9 mouse cellular contexts compared by ENCODE assay signal in genomic region chr13:113602882-113603342, GRCm38 (mm10). TPM values are rescaled to one million over a fixed set of nuclear protein-coding genes. Genes with fewer than 3 reads are reported as not detected.
DNase-seq lines count a peak whose midpoint lies in the region; ATAC-seq and TF ChIP-seq lines count a peak whose summit lies in the region.
"Had no signal": no experiment of that assay in that cellular context is flagged by ENCODE, and none has a peak within 500 bp of the region (broad histone marks: within the 10 kb centered on the region; RNA-seq: fewer than 3 reads in every experiment).

No protein-coding gene starts in this region.

- H3K27me3 ChIP-seq in ES-Bruce4 (ENCODE audit: control insufficient read depth, insufficient read depth, low read length, poor library complexity, severe bottlenecking) = no peaks in the 10 kb centered on the region
- H3K27me3 ChIP-seq in limb, embryonic 10.5 days (ENCODE audit: low read depth, poor library complexity, severe bottlenecking) = no peaks in the 10 kb centered on the region
- H3K27me3 ChIP-seq: heart, embryonic 13.5 days had no signal

- no peak for ATAC-seq in CD4-positive, CD25-positive, alpha-beta regulatory T cell, adult 4 months

- no peak for TF ChIP-seq EP300 in ES-Bruce4 (IDR thresholded peaks at IDR 0.05; ENCODE audit: insufficient read depth, low read depth, low read length)

- no peak overlapping the region for H3K4me3 ChIP-seq in ES-Bruce4 (ENCODE audit: low read depth, low read length)
- H3K4me3 ChIP-seq in limb, embryonic 10.5 days = no peak overlapping the region
- H3K4me3 ChIP-seq: heart, embryonic 13.5 days had no signal

- TF ChIP-seq CTCF in ES-Bruce4 (IDR thresholded peaks at IDR 0.05; ENCODE audit: low read depth, low read length) = no peak

- peak overlapping the region; percentile 82 for H3K27ac ChIP-seq in ES-Bruce4 (ENCODE audit: insufficient read depth, low read length)
- H3K27ac ChIP-seq in limb, embryonic 10.5 days = peak overlapping the region; percentile 44; the same call in 1 of the 2 replicates
- H3K27ac ChIP-seq: heart, embryonic 13.5 days had no signal

- TF ChIP-seq POLR2A in ES-Bruce4 (IDR thresholded peaks at IDR 0.05; ENCODE audit: insufficient read depth, low read length) = no peak

- WGBS in limb, embryonic 10.5 days = 94% methylated on average over 17 of the region's 17 CpGs

- no peaks in the 10 kb centered on the region for H3K36me3 ChIP-seq in ES-Bruce4 (ENCODE audit: control insufficient read depth, insufficient read depth, low read length, poor library complexity, severe bottlenecking)
- peaks cover 58% of the 10 kb centered on the region for H3K36me3 ChIP-seq in limb, embryonic 10.5 days

- peak; percentile 66 for DNase-seq in kidney, adult 18-20 months
- DNase-seq in kidney, postnatal 14 days = no peak
- DNase-seq in cerebellum, postnatal 25 days = peak; percentile 52 to 67
- no peak for DNase-seq in limb, embryonic 10.5 days (ENCODE audit: low spot score)
- no peak for DNase-seq in embryo, embryonic 9.5 days (ENCODE audit: extremely low spot score)
- DNase-seq: layer of hippocampus, adult 9-11 months had no signal

- H3K9ac ChIP-seq in ES-Bruce4 (ENCODE audit: low read depth, poor library complexity, severe bottlenecking) = peak overlapping the region; percentile 41
- H3K9ac ChIP-seq: heart, embryonic 13.5 days had no signal

- no peaks in the 10 kb centered on the region for H3K9me3 ChIP-seq in ES-Bruce4 (replicated peaks; ENCODE audit: control insufficient read depth, insufficient read depth, low read length, poor library complexity, severe bottlenecking)
- no peaks in the 10 kb centered on the region for H3K9me3 ChIP-seq in limb, embryonic 10.5 days (replicated peaks)
- H3K9me3 ChIP-seq: heart, embryonic 13.5 days had no signal

- peaks cover 9% of the 10 kb centered on the region for H3K4me1 ChIP-seq in ES-Bruce4 (ENCODE audit: control insufficient read depth, insufficient read depth, low read length)
- peaks cover 44% of the 10 kb centered on the region for H3K4me1 ChIP-seq in limb, embryonic 10.5 days

RNA-seq across cellular contexts. Expression of gene Snx18, which starts 15.5 kb away (rescaled TPM):
- polyA plus RNA-seq in ES-Bruce4 (2011; ENCODE audit: insufficient read depth, insufficient read length, low read depth, missing spikeins) = 36.7 and 42.4 TPM in 2 replicates
- polyA plus RNA-seq in limb, embryonic 10.5 days (2016; fragmentation: Nextera tagmentation; extraction: Ambion mirVana) = 21.6 and 22.5 TPM in 2 replicates
- 10 to 100 TPM in 1 of 2 experiments, 1 to 10 TPM in 1; 6.0 to 11.5 TPM for polyA plus RNA-seq in CD4-positive, CD25-positive, alpha-beta regulatory T cell, adult 4 months (2017; shearing (Covaris generic))

Comparison
In these comparisons a context has a peak if more than half of its experiments do, and no peak if none do; other contexts are left out.
1. DNase-seq: peak in kidney, adult 18-20 months (single experiment) and cerebellum, postnatal 25 days (2 of 2); none in kidney, postnatal 14 days (single experiment), limb, embryonic 10.5 days (single experiment) and embryo, embryonic 9.5 days (single experiment).